Comparison of ENCODE assay signal across 23 mouse cellular contexts in the genomic region with DNA sequence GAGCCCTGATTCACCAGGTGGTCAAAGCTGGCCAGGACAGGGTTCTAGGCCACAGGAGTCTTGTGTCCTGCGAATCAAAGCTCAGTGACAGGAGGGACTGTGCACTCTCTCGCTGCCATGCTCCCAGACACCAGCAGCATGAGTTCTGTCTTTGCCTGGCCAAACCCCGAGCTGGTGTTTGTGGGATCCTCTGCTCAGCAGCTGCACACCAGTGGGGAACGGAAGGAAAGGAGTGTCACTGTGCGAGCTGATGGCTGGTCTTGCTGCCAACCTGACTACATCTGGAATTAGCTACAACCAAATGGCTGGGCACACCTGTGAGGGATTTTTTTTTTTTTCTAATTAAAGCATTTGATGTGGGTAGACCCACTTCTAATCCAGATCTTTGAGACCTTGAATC. TPM values are rescaled to one million over a fixed set of nuclear protein-coding genes. Genes with fewer than 3 reads are reported as not detected.
DNase-seq lines count a peak whose midpoint lies in the region; ATAC-seq and TF ChIP-seq lines count a peak whose summit lies in the region.
"Had no signal": no experiment of that assay in that cellular context is flagged by ENCODE, and none has a peak within 500 bp of the region (broad histone marks: within the 10 kb centered on the region; RNA-seq: fewer than 3 reads in every experiment).

No protein-coding gene starts in this region.

- H3K27me3 ChIP-seq in hindbrain, embryonic 13.5 days, result no peaks in the 10 kb centered on the region
- no peaks in the 10 kb centered on the region for H3K27me3 ChIP-seq in hindbrain, postnatal 0 days (ENCODE audit: insufficient read depth, low read length)
- H3K27me3 ChIP-seq in C2C12 (ENCODE audit: control insufficient read depth, insufficient read depth, insufficient read length), result no peaks in the 10 kb centered on the region
- H3K27me3 ChIP-seq: embryonic facial prominence, embryonic 15.5 days; limb, embryonic 15.5 days; liver, embryonic 15.5 days; Patski had no signal

- peaks cover 16% of the 10 kb centered on the region for H3K4me1 ChIP-seq in hindbrain, embryonic 13.5 days (replicated peaks)
- H3K4me1 ChIP-seq in hindbrain, postnatal 0 days (ENCODE audit: insufficient read depth, low read length), result 0 out of 2 replicates have a peak, but pooled peaks cover 6% of the 10 kb centered on the region

- WGBS in hindbrain, embryonic 13.5 days, result 84% methylated on average over 5 of the region's 5 CpGs
- 88% methylated on average over 5 of the region's 5 CpGs for WGBS in hindbrain, postnatal 0 days

- H3K36me3 ChIP-seq in hindbrain, embryonic 13.5 days, result peaks cover 70% of the 10 kb centered on the region
- H3K36me3 ChIP-seq in hindbrain, postnatal 0 days (ENCODE audit: insufficient read depth, low read length), result peaks cover 29% of the 10 kb centered on the region; the same call in 1 of the 2 replicates
- peaks cover 8% of the 10 kb centered on the region for H3K36me3 ChIP-seq in C2C12 (ENCODE audit: control insufficient read depth, insufficient read depth)

- H3K4me3 ChIP-seq in hindbrain, embryonic 13.5 days, result no peak overlapping the region
- H3K4me3 ChIP-seq in hindbrain, postnatal 0 days (ENCODE audit: low read length), result no peak overlapping the region
- H3K4me3 ChIP-seq in C2C12 (ENCODE audit: insufficient read depth, poor library complexity, severe bottlenecking), result no peak overlapping the region
- H3K4me3 ChIP-seq: embryonic facial prominence, embryonic 15.5 days; limb, embryonic 15.5 days; liver, embryonic 15.5 days; midbrain, embryonic 10.5 days had no signal

- H3K27ac ChIP-seq in hindbrain, embryonic 13.5 days, result no peak overlapping the region
- H3K27ac ChIP-seq in hindbrain, postnatal 0 days, result no peak overlapping the region
- H3K27ac ChIP-seq: embryonic facial prominence, embryonic 15.5 days; hindbrain, embryonic 14.5 days; kidney, postnatal 0 days; limb, embryonic 15.5 days; liver, embryonic 15.5 days; midbrain, embryonic 10.5 days had no signal

- no peaks in the 10 kb centered on the region for H3K9me3 ChIP-seq in hindbrain, embryonic 13.5 days
- H3K9me3 ChIP-seq in hindbrain, postnatal 0 days (ENCODE audit: low read length), result no peaks in the 10 kb centered on the region
- H3K9me3 ChIP-seq: embryonic facial prominence, embryonic 15.5 days; limb, embryonic 15.5 days; liver, embryonic 15.5 days; midbrain, embryonic 10.5 days had no signal

- DNase-seq in hindbrain, postnatal 0 days (ENCODE audit: low spot score), result no peak
- DNase-seq in thymus, postnatal 14 days, result peak; percentile 78
- DNase-seq in kidney, postnatal 14 days, result no peak
- no peak for DNase-seq in cerebellum, adult 8-10 months
- DNase-seq: adrenal gland, adult 8-10 months; cerebellum, adult 9-10 months; kidney, adult 2 months; left cerebral cortex, postnatal 4 days; lung, postnatal 4 days; spleen, adult 18-20 months had no signal

- peaks cover 4% of the 10 kb centered on the region for H3K79me3 ChIP-seq in C2C12 (ENCODE audit: low read depth)

- 0 out of 2 replicates have a peak overlapping the region, but pooled peaks have one; percentile 3 for H3K9ac ChIP-seq in hindbrain, embryonic 13.5 days
- no peak overlapping the region for H3K9ac ChIP-seq in hindbrain, postnatal 0 days (replicated peaks; ENCODE audit: low read length)
- H3K9ac ChIP-seq: embryonic facial prominence, embryonic 15.5 days; hindbrain, embryonic 14.5 days; limb, embryonic 15.5 days; liver, embryonic 15.5 days had no signal

- no peak overlapping the region for H3K4me2 ChIP-seq in hindbrain, embryonic 13.5 days
- H3K4me2 ChIP-seq in hindbrain, postnatal 0 days (ENCODE audit: low read depth, low read length), result no peak overlapping the region
- H3K4me2 ChIP-seq: embryonic facial prominence, embryonic 15.5 days; hindbrain, embryonic 14.5 days; limb, embryonic 15.5 days; liver, embryonic 15.5 days had no signal

- H3K79me2 ChIP-seq in C2C12 (ENCODE audit: control insufficient read depth, insufficient read depth), result peaks cover 23% of the 10 kb centered on the region

- peak overlapping the region; percentile 34 for H3ac ChIP-seq in C2C12 (ENCODE audit: control insufficient read depth, insufficient read length, low read depth)

- TF ChIP-seq CTCF in hindbrain, postnatal 0 days (IDR thresholded peaks at IDR 0.05; ENCODE audit: low read depth), result no peak
- no peak for TF ChIP-seq CTCF in C2C12 (IDR thresholded peaks at IDR 0.05; ENCODE audit: control insufficient read depth, insufficient read depth, insufficient read length)

- ATAC-seq in hindbrain, embryonic 13.5 days (ENCODE audit: low FRiP score), result no peak
- ATAC-seq in hindbrain, postnatal 0 days, result no peak
- 0 out of 2 replicates have a peak, but pooled peaks have one; percentile 26 for ATAC-seq in common myeloid progenitor, adult 5-6 weeks (replicated peaks; ENCODE audit: low read depth, poor library complexity, severe bottlenecking)
- ATAC-seq: forebrain, embryonic 14.5 days; midbrain, embryonic 16.5 days; Patski had no signal

TF ChIP-seq in C2C12, 6 proteins besides CTCF, POLR2A, EP300 and RAD21:
- TF ChIP-seq MYOD1 (IDR thresholded peaks at IDR 0.05; ENCODE audit: control insufficient read depth, insufficient read length, low read depth), result no peak
- TF ChIP-seq CEBPB (IDR thresholded peaks at IDR 0.05; ENCODE audit: low read depth), result no peak
- no peak for TF ChIP-seq USF1 (IDR thresholded peaks at IDR 0.05; ENCODE audit: low read depth)
- TF ChIP-seq FOSL1 (IDR thresholded peaks at IDR 0.05; ENCODE audit: insufficient read depth, low read length, poor library complexity, severe bottlenecking), result no peak
- no peak for TF ChIP-seq MAX (IDR thresholded peaks at IDR 0.05)
- TF ChIP-seq MYOG (IDR thresholded peaks at IDR 0.05; ENCODE audit: control insufficient read depth, extremely low read depth, insufficient read length), result no peak

RNA-seq across cellular contexts. Expression of a gene that starts 5.2 kb away (rescaled TPM):
- polyA plus RNA-seq in hindbrain, embryonic 13.5 days (2015; fragmentation: Nextera tagmentation; extraction: Ambion mirVana), result 37.1 and 37.9 TPM in 2 replicates
- total RNA-seq in hindbrain, postnatal 0 days (2014; rRNA removed), result 37.4 and 48.8 TPM in 2 replicates
- polyA plus RNA-seq in hindbrain, postnatal 0 days (2015; fragmentation: Nextera tagmentation; extraction: Ambion mirVana), result 22.6 and 27.0 TPM in 2 replicates
- 22.7 TPM for polyA plus RNA-seq in C2C12 (2012; fragmentation: generic; extraction: Trizol)
- 28.9 and 31.6 TPM in 2 replicates for total RNA-seq in common myeloid progenitor, adult 5-6 weeks (2017)

RNA-seq across cellular contexts. Expression of a gene that starts 5.3 kb away (rescaled TPM):
- 69.2 and 69.6 TPM in 2 replicates for polyA plus RNA-seq in hindbrain, embryonic 13.5 days (2015; fragmentation: Nextera tagmentation; extraction: Ambion mirVana)
- total RNA-seq in hindbrain, postnatal 0 days (2014; rRNA removed), result 39.9 and 49.8 TPM in 2 replicates
- polyA plus RNA-seq in hindbrain, postnatal 0 days (2015; fragmentation: Nextera tagmentation; extraction: Ambion mirVana), result 85.4 and 93.6 TPM in 2 replicates
- polyA plus RNA-seq in C2C12 (2012; fragmentation: generic; extraction: Trizol), result 35.6 TPM
- 7.8 and 26.5 TPM in 2 replicates for total RNA-seq in common myeloid progenitor, adult 5-6 weeks (2017)

RNA-seq across cellular contexts. Expression of a gene that starts 10.2 kb away (rescaled TPM):
- not detected in 2 replicates for polyA plus RNA-seq in hindbrain, embryonic 13.5 days (2015; fragmentation: Nextera tagmentation; extraction: Ambion mirVana)
- not detected in 2 replicates for total RNA-seq in hindbrain, postnatal 0 days (2014; rRNA removed)
- not detected in 2 replicates for polyA plus RNA-seq in hindbrain, postnatal 0 days (2015; fragmentation: Nextera tagmentation; extraction: Ambion mirVana)
- polyA plus RNA-seq in C2C12 (2012; fragmentation: generic; extraction: Trizol), result 0.08 TPM
- total RNA-seq in common myeloid progenitor, adult 5-6 weeks (2017), result not detected in 2 replicates
- total RNA-seq: adrenal gland, adult 8-10 months; layer of hippocampus, postnatal 14 days; left cerebral cortex, postnatal 4 days had no signal
- polyA plus RNA-seq: forebrain, embryonic 14.5 days; hindbrain, embryonic 14.5 days; midbrain, embryonic 10.5 days; midbrain, embryonic 16.5 days had no signal

RNA-seq across cellular contexts. Expression of a gene that starts 27.5 kb away (rescaled TPM):
- 44.7 and 48.2 TPM in 2 replicates for polyA plus RNA-seq in hindbrain, embryonic 13.5 days (2015; fragmentation: Nextera tagmentation; extraction: Ambion mirVana)
- 67.1 and 89.6 TPM in 2 replicates for total RNA-seq in hindbrain, postnatal 0 days (2014; rRNA removed)
- 55.2 and 55.5 TPM in 2 replicates for polyA plus RNA-seq in hindbrain, postnatal 0 days (2015; fragmentation: Nextera tagmentation; extraction: Ambion mirVana)
- polyA plus RNA-seq in C2C12 (2012; fragmentation: generic; extraction: Trizol), result 38.3 TPM
- total RNA-seq in common myeloid progenitor, adult 5-6 weeks (2017), result 1.2 and 3.2 TPM in 2 replicates

RNA-seq across cellular contexts. Expression of a gene that starts 38.0 kb away (rescaled TPM):
- 42.7 and 46.2 TPM in 2 replicates for polyA plus RNA-seq in hindbrain, embryonic 13.5 days (2015; fragmentation: Nextera tagmentation; extraction: Ambion mirVana)
- total RNA-seq in hindbrain, postnatal 0 days (2014; rRNA removed), result 19.6 and 30.6 TPM in 2 replicates
- polyA plus RNA-seq in hindbrain, postnatal 0 days (2015; fragmentation: Nextera tagmentation; extraction: Ambion mirVana), result 44.0 and 46.2 TPM in 2 replicates
- polyA plus RNA-seq in C2C12 (2012; fragmentation: generic; extraction: Trizol), result not detected
- total RNA-seq in common myeloid progenitor, adult 5-6 weeks (2017), result 42.2 and 44.6 TPM in 2 replicates
